Mouse (Mus musculus) inflammation-experienced regulatory T-cells, adult 6 months (primary cell): Measurements from ENCODE around the gene Srsf5. TPM values are rescaled to one million over a fixed set of nuclear protein-coding genes. Genes with fewer than 3 reads are reported as not detected.

ENCODE experiments used
- ATAC-seq: one replicate; pipeline ENCODE4 v1.8.0; 2017
- polyA plus RNA-seq, 3 experiments: library from polyadenylated mRNA; unstranded; fragments of 100-300 nt; shearing (Covaris generic); gene quantifications; one replicate each; pipeline ENCODE4 v1.2.1; 2017

Srsf5 gene
- polyA plus RNA-seq, 3 experiments from 2014 or later, result 316 to 665 (median 602) TPM

DNA sequence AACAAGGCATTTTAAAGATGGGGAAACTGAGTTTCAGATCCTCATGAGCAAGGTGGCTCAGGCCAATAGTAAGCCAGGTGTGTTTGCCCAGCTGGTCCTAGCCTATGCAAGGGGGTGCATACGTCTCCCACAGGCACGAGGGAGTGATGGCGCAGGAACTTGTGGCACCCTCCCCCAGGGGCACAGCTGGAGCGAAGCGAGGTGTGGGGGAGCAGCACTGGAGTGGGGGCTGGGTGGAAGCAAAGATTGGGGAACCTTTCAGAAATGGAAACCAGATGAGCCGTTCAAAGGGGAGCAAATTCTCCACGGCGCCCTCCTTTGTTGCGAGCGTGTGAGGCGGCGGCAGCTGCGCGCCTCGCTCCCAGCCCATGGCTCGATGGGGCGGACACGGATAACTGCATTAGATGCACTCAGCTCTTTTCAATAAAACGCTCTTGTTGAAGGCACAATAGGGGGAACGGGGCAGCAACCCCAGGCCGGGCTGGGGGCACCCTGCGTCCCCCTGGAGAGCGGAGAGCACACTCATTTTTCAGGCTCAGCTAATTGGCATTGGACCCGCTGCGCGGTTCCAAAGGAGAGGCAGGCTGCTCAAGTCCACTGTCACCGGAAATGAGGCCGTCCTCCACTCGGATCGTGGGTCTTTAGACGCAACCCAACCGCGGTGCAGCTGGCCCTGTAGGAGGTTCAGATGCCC is 53.4 kb downstream of the Srsf5 start:
- ATAC-seq, result no peak

Other genes starting within 250 kb of the Srsf5 start
- gene Ccdc177, start 184.8 kb upstream of the Srsf5 start, polyA plus RNA-seq, result not detected
- gene Susd6, start 155.0 kb upstream of the Srsf5 start, polyA plus RNA-seq, result 10 to 100 TPM; 21.2 to 32.8 (median 26.7) TPM
- gene Slc10a1, start 23.2 kb downstream of the Srsf5 start, polyA plus RNA-seq, result 1 to 10 TPM; 1.3 to 2.6 (median 1.9) TPM
- gene Smoc1, start 81.3 kb downstream of the Srsf5 start, polyA plus RNA-seq, result under 1 TPM in 1 of 3 experiments, not detected in 2; 0.32 TPM